ENCODE assay signal across 18 mouse cellular contexts in genomic region chr14:30018846-30019245, GRCm38 (mm10). TPM values are rescaled to one million over a fixed set of nuclear protein-coding genes. Genes with fewer than 3 reads are reported as not detected.
DNase-seq lines count a peak whose midpoint lies in the region; ATAC-seq and TF ChIP-seq lines count a peak whose summit lies in the region.
"Had no signal": no experiment of that assay in that cellular context is flagged by ENCODE, and none has a peak within 500 bp of the region (broad histone marks: within the 10 kb centered on the region; RNA-seq: fewer than 3 reads in every experiment).

No protein-coding gene starts in this region.

- no peaks in the 10 kb centered on the region for H3K9me3 ChIP-seq in stomach, postnatal 0 days (ENCODE audit: control insufficient read depth, low read length)
- H3K9me3 ChIP-seq: embryonic facial prominence, embryonic 12.5 days; forebrain, embryonic 15.5 days; heart, embryonic 12.5 days; hindbrain, embryonic 10.5 days had no signal

- no peak for TF ChIP-seq EP300 in stomach, postnatal 0 days (optimal IDR thresholded peaks at IDR 0.05)

- no peak overlapping the region for H3K4me2 ChIP-seq in stomach, postnatal 0 days (replicated peaks; ENCODE audit: low read depth)
- H3K4me2 ChIP-seq: embryonic facial prominence, embryonic 12.5 days; forebrain, embryonic 15.5 days; heart, embryonic 12.5 days; hindbrain, embryonic 14.5 days had no signal

- TF ChIP-seq CTCF in kidney, adult 2 months (conservative IDR thresholded peaks at IDR 0.05; ENCODE audit: insufficient read depth, insufficient read length, low read depth, low read length), result no peak
- TF ChIP-seq CTCF in thymus, adult 2 months (IDR thresholded peaks at IDR 0.05; ENCODE audit: borderline replicate concordance, control insufficient read depth, extremely low read depth, insufficient read depth, low read length, poor library complexity), result no peak
- TF ChIP-seq CTCF in stomach, postnatal 0 days (IDR thresholded peaks at IDR 0.05; ENCODE audit: low read depth), result no peak

- H3K4me1 ChIP-seq in kidney, adult 2 months (ENCODE audit: control insufficient read depth, insufficient read depth, low read length), result peaks cover 62% of the 10 kb centered on the region
- H3K4me1 ChIP-seq in thymus, adult 2 months (replicated peaks; ENCODE audit: control insufficient read depth, insufficient read depth, low read length), result peaks cover 70% of the 10 kb centered on the region
- H3K4me1 ChIP-seq in stomach, postnatal 0 days (replicated peaks; ENCODE audit: control insufficient read depth, insufficient read depth), result no peaks in the 10 kb centered on the region
- H3K4me1 ChIP-seq: embryonic facial prominence, embryonic 12.5 days; forebrain, embryonic 15.5 days; heart, embryonic 12.5 days; hindbrain, embryonic 10.5 days had no signal

- H3K4me3 ChIP-seq in kidney, adult 2 months (ENCODE audit: insufficient read depth, low read depth, low read length), result no peak overlapping the region
- no peak overlapping the region for H3K4me3 ChIP-seq in thymus, adult 2 months (ENCODE audit: control insufficient read depth, insufficient read depth, low read length)
- H3K4me3 ChIP-seq in stomach, postnatal 0 days (ENCODE audit: low read depth, low read length), result no peak overlapping the region
- H3K4me3 ChIP-seq: embryonic facial prominence, embryonic 12.5 days; forebrain, embryonic 15.5 days; heart, embryonic 12.5 days; hindbrain, embryonic 10.5 days had no signal

- no peak overlapping the region for H3K9ac ChIP-seq in stomach, postnatal 0 days (ENCODE audit: low read length)
- H3K9ac ChIP-seq: embryonic facial prominence, embryonic 12.5 days; forebrain, embryonic 15.5 days; heart, embryonic 12.5 days; hindbrain, embryonic 14.5 days had no signal

- DNase-seq in kidney, adult 2 months, result peak; percentile 85
- DNase-seq in kidney, postnatal 10 days, result no peak
- no peak for DNase-seq in thymus, adult 2 months
- DNase-seq in thymus, postnatal 36 days, result no peak
- DNase-seq in kidney, postnatal 25 days, result peak; percentile 28 to 60
- DNase-seq in stomach, postnatal 0 days (ENCODE audit: low spot score), result no peak
- DNase-seq in embryo, embryonic 9.5 days (ENCODE audit: extremely low spot score), result no peak
- DNase-seq: cerebellum, adult 11 months; cerebellum, adult 8-10 months; cerebellum, postnatal 14 days; embryo, embryonic 11 days; gastrocnemius, postnatal 14 days had no signal

- H3K27ac ChIP-seq in kidney, adult 2 months (ENCODE audit: insufficient read depth, low read depth, low read length), result peak overlapping the region; percentile 98
- peak overlapping the region; percentile 33; the same call in 1 of the 2 replicates for H3K27ac ChIP-seq in thymus, adult 2 months (ENCODE audit: control insufficient read depth, insufficient read depth, low read length)
- H3K27ac ChIP-seq in stomach, postnatal 0 days (replicated peaks), result no peak overlapping the region
- H3K27ac ChIP-seq: embryonic facial prominence, embryonic 12.5 days; forebrain, embryonic 15.5 days; hindbrain, embryonic 10.5 days; hindbrain, embryonic 14.5 days had no signal

- ATAC-seq in stomach, postnatal 0 days (ENCODE audit: low FRiP score, low TSS enrichment), result no peak
- ATAC-seq: forebrain, embryonic 15.5 days had no signal

- WGBS in kidney, adult 2 months, result 57% methylated on average over 6 of the region's 6 CpGs
- WGBS in thymus, adult 2 months, result 94% methylated on average over 6 of the region's 6 CpGs
- WGBS in stomach, postnatal 0 days, result 90% methylated on average over 6 of the region's 6 CpGs

- no peaks in the 10 kb centered on the region for H3K36me3 ChIP-seq in kidney, adult 2 months (ENCODE audit: control insufficient read depth, insufficient read depth, low read length)
- no peaks in the 10 kb centered on the region for H3K36me3 ChIP-seq in thymus, adult 2 months (ENCODE audit: control insufficient read depth, insufficient read depth, low read length)
- H3K36me3 ChIP-seq in stomach, postnatal 0 days (ENCODE audit: control insufficient read depth, insufficient read depth, low read length), result no peaks in the 10 kb centered on the region
- H3K36me3 ChIP-seq: embryonic facial prominence, embryonic 12.5 days; forebrain, embryonic 15.5 days; heart, embryonic 12.5 days; hindbrain, embryonic 10.5 days had no signal

- H3K27me3 ChIP-seq in kidney, adult 2 months (replicated peaks; ENCODE audit: control insufficient read depth, insufficient read depth, low read length), result no peaks in the 10 kb centered on the region
- H3K27me3 ChIP-seq in thymus, adult 2 months (ENCODE audit: control insufficient read depth, insufficient read depth, low read length), result no peaks in the 10 kb centered on the region
- no peaks in the 10 kb centered on the region for H3K27me3 ChIP-seq in stomach, postnatal 0 days (ENCODE audit: control insufficient read depth, insufficient read depth, low read length)
- H3K27me3 ChIP-seq: embryonic facial prominence, embryonic 12.5 days; forebrain, embryonic 15.5 days had no signal

- no peak for TF ChIP-seq POLR2A in kidney, adult 2 months (IDR thresholded peaks at IDR 0.05; ENCODE audit: low read depth, low read length)
- no peak for TF ChIP-seq POLR2A in thymus, adult 2 months (IDR thresholded peaks at IDR 0.05; ENCODE audit: control insufficient read depth, extremely low read depth, insufficient read depth, low read length, poor library complexity)

RNA-seq across cellular contexts. Expression of gene Chdh, which starts 10.0 kb away (rescaled TPM):
- polyA plus RNA-seq in kidney, adult 2 months (2012; rRNA removed), result 112 and 135 TPM in 2 replicates
- 51.3 and 59.5 TPM in 2 replicates for polyA plus RNA-seq in thymus, adult 2 months (2012; rRNA removed)
- 1.5 and 1.7 TPM in 2 replicates for polyA plus RNA-seq in stomach, postnatal 0 days (2015; fragmentation: Nextera tagmentation; extraction: Ambion mirVana)
- polyA plus RNA-seq: forebrain, embryonic 11.5 days had no signal

RNA-seq across cellular contexts. Expression of gene Il17rb, which starts 10.2 kb away (rescaled TPM):
- 6.7 and 7.3 TPM in 2 replicates for polyA plus RNA-seq in kidney, adult 2 months (2012; rRNA removed)
- 50.9 and 57.3 TPM in 2 replicates for polyA plus RNA-seq in thymus, adult 2 months (2012; rRNA removed)
- 0.35 and 0.52 TPM in 2 replicates for polyA plus RNA-seq in stomach, postnatal 0 days (2015; fragmentation: Nextera tagmentation; extraction: Ambion mirVana)

RNA-seq across cellular contexts. Expression of gene Actr8, which starts 40.7 kb away (rescaled TPM):
- 20.1 and 22.2 TPM in 2 replicates for polyA plus RNA-seq in kidney, adult 2 months (2012; rRNA removed)
- 27.8 and 30.2 TPM in 2 replicates for polyA plus RNA-seq in thymus, adult 2 months (2012; rRNA removed)
- 27.6 and 28.7 TPM in 2 replicates for polyA plus RNA-seq in stomach, postnatal 0 days (2015; fragmentation: Nextera tagmentation; extraction: Ambion mirVana)

RNA-seq across cellular contexts. Expression of gene Selenok, which starts 50.7 kb away (rescaled TPM):
- 49.4 and 68.3 TPM in 2 replicates for polyA plus RNA-seq in kidney, adult 2 months (2012; rRNA removed)
- polyA plus RNA-seq in thymus, adult 2 months (2012; rRNA removed), result 28.5 and 32.5 TPM in 2 replicates
- polyA plus RNA-seq in stomach, postnatal 0 days (2015; fragmentation: Nextera tagmentation; extraction: Ambion mirVana), result 351 and 372 TPM in 2 replicates

Comparison
In these comparisons a context has a peak if more than half of its experiments do, and no peak if none do; other contexts are left out.
1. DNase-seq: peak in kidney, adult 2 months (single experiment) and kidney, postnatal 25 days (2 of 2); none in kidney, postnatal 10 days (single experiment), thymus, adult 2 months (single experiment), thymus, postnatal 36 days (0 of 2), stomach, postnatal 0 days (single experiment) and embryo, embryonic 9.5 days (single experiment).
2. RNA of gene Chdh, which starts 10.0 kb away (polyA plus RNA-seq): 112 to 135 TPM in kidney, adult 2 months and 51.3 to 59.5 TPM in thymus, adult 2 months; 1.5 to 1.7 TPM in stomach, postnatal 0 days; every median in the first group is over 10 times any median in the second.